Mouse (Mus musculus) liver, adult 2 months (tissue): ENCODE measurements around the gene Lrrc8c. TPM values are rescaled to one million over a fixed set of nuclear protein-coding genes. Genes with fewer than 3 reads are reported as not detected.

Experiments
- DNase-seq: peaks from one replicate; pipeline ENCODE4 v3.0.0-alpha.2; 2011; ENCODE audit warnings: low read depth, low spot score; ENCODE audit errors: extremely low read depth
- H3K27ac ChIP-seq: fragments of 200-500 bp; replicated peaks from 2 replicates; pipeline ENCODE4 v1.5.1; 2012; ENCODE audit warnings: low read depth, mild to moderate bottlenecking, control low read depth, inconsistent platforms, low read length; ENCODE audit not compliant: insufficient read depth
- H3K27me3 ChIP-seq: fragments of 200-500 bp; 2 replicates; pipeline ENCODE4 v1.6.1; 2012; ENCODE audit warnings: mild to moderate bottlenecking, moderate library complexity, low read length, inconsistent platforms; ENCODE audit not compliant: control insufficient read depth, insufficient read depth
- H3K36me3 ChIP-seq: fragments of 200-500 bp; 2 replicates; pipeline ENCODE4 v1.6.1; 2012; ENCODE audit warnings: low read length, inconsistent platforms; ENCODE audit not compliant: control insufficient read depth, insufficient read depth
- H3K4me1 ChIP-seq: fragments of 200-500 bp; 2 replicates; pipeline ENCODE4 v1.6.1; 2011; ENCODE audit warnings: low read length; ENCODE audit not compliant: control insufficient read depth, insufficient read depth
- H3K4me3 ChIP-seq: fragments of 200-500 bp; 2 replicates; pipeline ENCODE4 v1.5.1; 2011; ENCODE audit warnings: low read depth, mild to moderate bottlenecking, control low read depth, low read length, moderate library complexity; ENCODE audit not compliant: insufficient read depth
- H3K79me2 ChIP-seq: fragments of 200-500 bp; 2 replicates; pipeline ENCODE4 v1.6.1; 2012; ENCODE audit warnings: inconsistent platforms, mild to moderate bottlenecking, low read length, moderate library complexity; ENCODE audit not compliant: control insufficient read depth, insufficient read depth
- H3K9ac ChIP-seq: fragments of 200-500 bp; 2 replicates; pipeline ENCODE4 v1.6.1; 2012; ENCODE audit warnings: low read depth, mild to moderate bottlenecking, control low read depth, inconsistent platforms, low read length
- CTCF ChIP-seq: fragments of 200-500 bp; IDR thresholded peaks from 2 replicates; pipeline ENCODE4 v1.5.1; 2011; ENCODE audit warnings: low read depth, low read length, control low read depth
- POLR2A ChIP-seq: fragments of 200-500 bp; IDR thresholded peaks from 2 replicates; pipeline ENCODE4 v1.6.1; 2011; ENCODE audit warnings: low read length, control low read depth; ENCODE audit not compliant: insufficient read depth; ENCODE audit errors: extremely low read depth
- WGBS: fragments of 180-500 bp; shearing (Covaris S2); methylation state at CpG from one replicate; pipeline ENCODE4 v1.1.7; 2018; 5-methylcytosine and 5-hydroxymethylcytosine counted together
- polyA plus RNA-seq: library from polyadenylated mRNA; depleted of rRNA; stranded (reverse); fragments of >200 nt; gene quantifications from 2 replicates; pipeline ENCODE4 v1.2.3, GENCODE M21; 2012
- total RNA-seq: library from RNA; depleted of rRNA; stranded (reverse); fragments of >200 nt; gene quantifications from 2 replicates; pipeline ENCODE4 v1.2.3, GENCODE M21; 2014

The Lrrc8c gene
- total and polyA plus RNA-seq, 2 experiments, result 1.5 to 3.3 TPM

GRCm38 (mm10) chr5:105536172-105536571, 17.0 kb downstream of the Lrrc8c start:
- Histone ChIP-seq H3K79me2 (no peaks in the 10 kb centered on the region; the same call in 1 of the 2 replicates), H3K9ac (no peak overlapping the region), H3K27ac (no peak overlapping the region), H3K36me3 (no peaks in the 10 kb centered on the region), H3K4me1 (0 out of 2 replicates have a peak, but pooled peaks cover under 1% of the 10 kb centered on the region), H3K27me3 (no peaks in the 10 kb centered on the region), H3K4me3 (no peak overlapping the region)
- DNase-seq, result no peak
- TF ChIP-seq CTCF, result no peak
- no peak for TF ChIP-seq POLR2A
- 98% methylated on average over 2 of the region's 2 CpGs for WGBS

- no peaks in the 10 kb centered on the region; the same call in 1 of the 2 replicates for H3K79me2 ChIP-seq
- TF ChIP-seq POLR2A (no peak), CTCF (no peak)
- no peaks in the 10 kb centered on the region for H3K36me3 ChIP-seq
- no peak overlapping the region for H3K9ac ChIP-seq
- no peak overlapping the region for H3K4me3 ChIP-seq
- no peak overlapping the region for H3K27ac ChIP-seq
- no peaks in the 10 kb centered on the region for H3K27me3 ChIP-seq
- H3K4me1 ChIP-seq, result no peaks in the 10 kb centered on the region
- 53% methylated on average over 11 of the region's 11 CpGs for WGBS
- no peak for DNase-seq
Observed at GRCm38 (mm10) chr5:105537101-105537723, 18.0 kb downstream of the Lrrc8c start.

- Histone ChIP-seq H3K9ac (no peak overlapping the region), H3K36me3 (no peaks in the 10 kb centered on the region), H3K4me1 (no peaks in the 10 kb centered on the region), H3K79me2 (no peaks in the 10 kb centered on the region; the same call in 1 of the 2 replicates), H3K27ac (no peak overlapping the region), H3K4me3 (no peak overlapping the region), H3K27me3 (no peaks in the 10 kb centered on the region)
- no peak for TF ChIP-seq CTCF
- TF ChIP-seq POLR2A, result no peak
- WGBS, result 84% methylated on average over 7 of the region's 7 CpGs
- no peak for DNase-seq
Observed at GRCm38 (mm10) chr5:105541051-105541450, 21.9 kb downstream of the Lrrc8c start.

GRCm38 (mm10) chr5:105545126-105545525, 25.9 kb downstream of the Lrrc8c start:
- 51% methylated on average over 3 of the region's 3 CpGs for WGBS
- H3K4me1 ChIP-seq, result no peaks in the 10 kb centered on the region
- TF ChIP-seq POLR2A, result no peak
- TF ChIP-seq CTCF, result no peak
- no peaks in the 10 kb centered on the region for H3K36me3 ChIP-seq
- H3K27me3 ChIP-seq, result no peaks in the 10 kb centered on the region
- no peak for DNase-seq
- no peak overlapping the region for H3K4me3 ChIP-seq
- H3K27ac ChIP-seq, result no peak overlapping the region
- no peaks in the 10 kb centered on the region for H3K79me2 ChIP-seq
- no peak overlapping the region for H3K9ac ChIP-seq

- Histone ChIP-seq H3K79me2 (no peaks in the 10 kb centered on the region), H3K27me3 (no peaks in the 10 kb centered on the region), H3K4me1 (peaks cover 2% of the 10 kb centered on the region; the same call in 1 of the 2 replicates), H3K27ac (no peak overlapping the region), H3K36me3 (no peaks in the 10 kb centered on the region), H3K9ac (no peak overlapping the region), H3K4me3 (no peak overlapping the region)
- TF ChIP-seq CTCF, result no peak
- 93% methylated on average over 4 of the region's 4 CpGs for WGBS
- DNase-seq, result no peak
Observed at GRCm38 (mm10) chr5:105547115-105547514, 27.9 kb downstream of the Lrrc8c start.

GRCm38 (mm10) chr5:105551808-105552207, 32.6 kb downstream of the Lrrc8c start:
- H3K4me1 ChIP-seq, result peaks cover 2% of the 10 kb centered on the region; the same call in 1 of the 2 replicates
- peak overlapping the region; percentile 52; the same call in 1 of the 2 replicates for H3K27ac ChIP-seq
- no peak for DNase-seq
- no peak for TF ChIP-seq CTCF
- no peak for TF ChIP-seq POLR2A
- no peak overlapping the region for H3K9ac ChIP-seq
- H3K79me2 ChIP-seq, result no peaks in the 10 kb centered on the region
- 67% methylated on average over 1 of the region's 1 CpGs for WGBS
- H3K4me3 ChIP-seq, result no peak overlapping the region
- no peaks in the 10 kb centered on the region for H3K27me3 ChIP-seq
- H3K36me3 ChIP-seq, result no peaks in the 10 kb centered on the region; the same call in 1 of the 2 replicates
